Mouse (Mus musculus) lung, postnatal 0 days (tissue): Measurements from ENCODE around the gene Gucd1. TPM values are rescaled to one million over a fixed set of nuclear protein-coding genes. Genes with fewer than 3 reads are reported as not detected.
A peak's percentile ranks its signal among the peaks of the same experiment; 100 is the strongest.

Experiments
- ATAC-seq: fragments of 200-750 bp; cut with Nextera tagmentation; 2 replicates; pipeline ENCODE4 v1.8.0; 2017; ENCODE audit warnings: moderate library complexity
- DNase-seq: peaks from one replicate; pipeline ENCODE4 v3.0.0-alpha.2; 2016; ENCODE audit warnings: low spot score
- H3K27ac ChIP-seq: fragments of 300-500 bp; sonication (generic); 2 replicates; pipeline ENCODE4 v1.5.1; 2014; ENCODE audit warnings: antibody characterized with exemption, mild to moderate bottlenecking, low read length, mixed read lengths
- H3K27me3 ChIP-seq: fragments of 300-500 bp; sonication (generic); replicated peaks from 2 replicates; pipeline ENCODE4 v1.6.1; 2014; ENCODE audit warnings: low read length, mixed read lengths; ENCODE audit not compliant: insufficient read depth
- H3K36me3 ChIP-seq: fragments of 300-500 bp; sonication (generic); 2 replicates; pipeline ENCODE4 v1.6.1; 2014; ENCODE audit warnings: low read length, mixed read lengths; ENCODE audit not compliant: insufficient read depth
- H3K4me1 ChIP-seq: fragments of 300-500 bp; sonication (generic); 2 replicates; pipeline ENCODE4 v1.6.1; 2014; ENCODE audit warnings: antibody characterized with exemption, low read depth, low read length, mixed read lengths; ENCODE audit not compliant: insufficient read depth
- H3K4me2 ChIP-seq: fragments of 300-500 bp; sonication (generic); replicated peaks from 2 replicates; pipeline ENCODE4 v1.6.1; 2014; ENCODE audit warnings: low read depth, mild to moderate bottlenecking, low read length, moderate library complexity, mixed read lengths
- H3K4me3 ChIP-seq: fragments of 300-500 bp; sonication (generic); 2 replicates; pipeline ENCODE4 v1.5.1; 2014; ENCODE audit warnings: low read depth, low read length
- H3K9ac ChIP-seq: fragments of 300-500 bp; sonication (generic); replicated peaks from 2 replicates; pipeline ENCODE4 v1.6.1; 2014; ENCODE audit warnings: low read depth, mild to moderate bottlenecking
- H3K9me3 ChIP-seq: fragments of 300-500 bp; sonication (generic); 2 replicates; pipeline ENCODE4 v1.6.1; 2016; ENCODE audit warnings: low read length, mixed read lengths
- CTCF ChIP-seq: IDR thresholded peaks from 2 replicates; pipeline ENCODE4 v1.5.1; 2016; ENCODE audit warnings: antibody characterized with exemption, mild to moderate bottlenecking
- EP300 ChIP-seq: IDR thresholded peaks from 2 replicates; pipeline ENCODE4 v1.6.1; 2016; ENCODE audit warnings: antibody characterized with exemption, mild to moderate bottlenecking, control low read depth
- WGBS: fragments of 180-500 bp; shearing (Covaris S2); extraction: QIAGEN DNeasy Blood & Tissue Kit; methylation state at CpG from one replicate; pipeline ENCODE4 v1.1.7; 2014; 5-methylcytosine and 5-hydroxymethylcytosine counted together
- polyA plus RNA-seq: library from polyadenylated mRNA; unstranded; fragments of >200 nt; fragmentation: Nextera tagmentation; extraction: Ambion mirVana; gene quantifications from 2 replicates; pipeline ENCODE4 v1.2.1, GENCODE M21; 2015

Gene Gucd1
- polyA plus RNA-seq, 1 experiment from 2014 or later, result 20.3 TPM

GRCm38 (mm10) chr10:75320321-75320720 is 197.5 kb downstream of the Gucd1 start:
- ATAC-seq (no peak), DNase-seq (no peak)
- no peak for TF ChIP-seq EP300
- TF ChIP-seq CTCF, result no peak
- Histone ChIP-seq H3K27ac (no peak overlapping the region), H3K4me2 (no peak overlapping the region), H3K36me3 (no peaks in the 10 kb centered on the region), H3K4me3 (no peak overlapping the region), H3K27me3 (no peaks in the 10 kb centered on the region), H3K9me3 (no peaks in the 10 kb centered on the region), H3K4me1 (peaks cover 6% of the 10 kb centered on the region; the same call in 1 of the 2 replicates), H3K9ac (no peak overlapping the region)
- 41% methylated on average over 4 of the region's 4 CpGs for WGBS

DNA sequence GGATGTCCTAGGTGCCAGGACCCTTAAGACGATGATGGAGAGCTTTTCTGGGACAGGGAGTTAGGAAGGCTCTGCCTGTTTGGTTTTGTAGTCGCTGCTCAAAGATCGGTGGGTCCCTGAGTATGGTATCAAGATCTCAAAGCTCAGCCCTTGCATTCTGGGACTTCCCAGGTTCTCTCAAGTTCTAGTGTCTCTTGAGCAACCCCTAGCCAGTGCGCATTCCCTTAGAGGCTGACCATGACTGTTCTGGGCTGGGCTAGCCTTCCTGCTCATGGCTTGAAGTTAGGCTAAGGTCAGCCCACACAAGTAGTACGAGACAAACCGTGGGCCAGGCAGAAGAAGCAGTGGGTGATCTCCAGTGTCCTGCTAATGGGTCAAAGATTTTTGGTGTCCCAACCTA is 199.6 kb downstream of the Gucd1 start:
- Histone ChIP-seq H3K4me3 (peak overlapping the region; percentile 60), H3K9me3 (no peaks in the 10 kb centered on the region), H3K9ac (no peak overlapping the region), H3K4me1 (peaks cover 6% of the 10 kb centered on the region; the same call in 1 of the 2 replicates), H3K27me3 (no peaks in the 10 kb centered on the region), H3K27ac (no peak overlapping the region), H3K4me2 (peak overlapping the region; percentile 73), H3K36me3 (no peaks in the 10 kb centered on the region)
- ATAC-seq (no peak), DNase-seq (no peak)
- WGBS, result 68% methylated on average over 6 of the region's 6 CpGs
- TF ChIP-seq CTCF, result no peak
- no peak for TF ChIP-seq EP300

DNA sequence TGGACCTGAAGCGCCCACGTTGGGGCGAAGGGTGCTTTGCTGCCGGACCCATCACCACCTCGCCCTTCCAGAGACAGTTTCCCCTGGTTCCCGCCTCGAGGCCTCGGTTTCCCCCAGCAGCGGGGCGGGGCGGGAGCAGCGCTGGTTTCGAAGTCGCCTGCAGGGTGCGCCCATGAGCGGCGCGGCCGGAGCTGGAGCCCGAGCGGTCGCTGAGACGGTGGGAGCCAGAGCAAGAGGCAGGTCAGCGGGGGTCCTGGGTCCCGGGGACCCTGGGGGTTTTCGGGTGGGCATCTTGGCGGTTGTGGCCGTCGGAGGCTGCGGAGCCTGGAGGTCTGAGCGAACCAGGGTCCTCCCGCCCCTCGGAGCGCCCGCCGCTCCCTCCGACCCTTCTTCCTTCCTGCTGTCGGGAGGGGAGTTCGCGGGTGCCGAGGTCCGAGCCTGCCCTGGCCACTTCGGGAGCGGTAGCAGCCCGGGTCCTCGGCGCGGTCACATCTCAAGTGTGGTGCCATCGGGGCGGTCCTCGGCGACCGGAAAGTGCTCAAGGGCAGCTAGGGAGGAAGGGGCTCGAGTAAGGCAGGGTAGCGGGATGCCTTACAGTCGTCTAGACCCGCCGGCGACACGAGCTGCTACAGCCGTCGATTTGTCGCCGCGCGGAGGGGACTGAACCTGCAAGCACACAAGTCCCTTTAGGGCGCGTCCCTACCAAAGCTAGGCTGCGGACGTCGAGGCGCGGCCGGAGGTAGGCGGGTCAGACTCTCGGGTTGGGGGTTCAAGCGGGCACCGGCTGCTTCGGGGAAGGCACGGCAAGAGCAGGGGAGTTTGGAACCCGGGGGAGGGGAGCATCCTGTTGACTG is 200.6 kb downstream of the Gucd1 start:
- peak overlapping the region; percentile 62 for H3K27ac ChIP-seq
- ATAC-seq (peak; percentile 76), DNase-seq (peak; percentile 59)
- no peaks in the 10 kb centered on the region for H3K36me3 ChIP-seq
- TF ChIP-seq EP300 (no peak), CTCF (peak; percentile 86)
- H3K4me3 ChIP-seq, result peak overlapping the region; percentile 60
- H3K27me3 ChIP-seq, result no peaks in the 10 kb centered on the region
- WGBS, result under 1% methylated on average over 51 of the region's 81 CpGs
- H3K4me2 ChIP-seq, result peak overlapping the region; percentile 73
- peak overlapping the region; percentile 51 for H3K9ac ChIP-seq
- peaks cover 6% of the 10 kb centered on the region; the same call in 1 of the 2 replicates for H3K4me1 ChIP-seq
- H3K9me3 ChIP-seq, result no peaks in the 10 kb centered on the region

GRCm38 (mm10) chr10:75316872-75316907 is 201.1 kb downstream of the Gucd1 start, which contains the start of gene Adora2a:
TSS of gene Adora2a (plus strand) at chr10:75316877.
- no peak for ATAC-seq
- H3K4me3 ChIP-seq, result peak within 1 kb of the TSS; percentile 60
- no peaks in the 10 kb centered on the region for H3K9me3 ChIP-seq
- TF ChIP-seq CTCF (no peak), EP300 (no peak)
- H3K27ac ChIP-seq, result peak within 1 kb of the TSS; percentile 62
- H3K36me3 ChIP-seq, result no peaks in the 10 kb centered on the region
- DNase-seq, result no peak
- 0% methylated on average over 3 of the region's 4 CpGs for WGBS
- peak within 1 kb of the TSS; percentile 51 for H3K9ac ChIP-seq
- H3K4me2 ChIP-seq, result peak within 1 kb of the TSS; percentile 73
- H3K27me3 ChIP-seq, result no peaks in the 10 kb centered on the region
- peaks cover 6% of the 10 kb centered on the region; the same call in 1 of the 2 replicates for H3K4me1 ChIP-seq

DNA sequence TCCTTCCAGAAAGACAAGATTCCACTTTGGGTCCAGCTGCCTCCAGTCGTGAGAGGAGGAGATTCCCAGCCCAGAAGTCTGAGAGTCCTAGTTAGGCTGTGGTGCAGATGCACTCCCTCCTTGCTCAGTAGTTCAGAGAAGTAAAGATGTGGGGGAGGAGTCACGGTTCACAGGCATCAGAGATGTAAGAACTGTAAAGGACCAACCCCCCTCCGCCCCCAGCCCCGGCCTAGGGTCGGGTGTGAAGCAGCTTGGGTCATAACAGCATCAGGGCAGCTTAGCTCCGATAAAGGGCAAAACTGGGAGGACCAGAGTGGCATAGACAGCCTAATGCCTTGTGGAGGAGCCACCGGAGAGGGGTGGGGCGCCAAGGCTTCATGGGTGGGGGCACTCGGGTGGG is 201.3 kb downstream of the Gucd1 start:
- peak; percentile 48 for DNase-seq

DNA sequence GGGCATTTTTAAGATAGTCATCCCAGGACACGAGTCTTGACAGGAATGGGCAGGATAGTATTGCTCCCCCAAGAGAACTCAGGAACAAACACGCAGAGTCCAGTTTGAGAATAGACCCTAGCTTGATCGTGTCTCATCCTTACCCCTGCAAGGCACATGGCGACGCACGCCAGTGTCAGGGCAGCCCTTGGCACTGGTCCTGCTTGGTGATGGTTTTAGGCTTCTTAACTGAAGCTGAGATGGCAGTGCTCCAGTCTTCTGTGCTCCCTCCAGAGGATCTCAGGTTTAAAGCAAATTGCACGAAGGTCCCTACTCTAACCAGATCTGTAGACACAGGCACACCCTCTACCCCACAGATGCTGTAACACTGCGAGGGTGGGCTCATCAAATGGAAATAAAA is 202.0 kb downstream of the Gucd1 start:
- TF ChIP-seq CTCF (no peak), EP300 (no peak)
- no peak overlapping the region for H3K4me2 ChIP-seq
- DNase-seq (no peak), ATAC-seq (no peak)
- no peak overlapping the region for H3K9ac ChIP-seq
- no peaks in the 10 kb centered on the region for H3K9me3 ChIP-seq
- no peak overlapping the region for H3K4me3 ChIP-seq
- H3K4me1 ChIP-seq, result peaks cover 6% of the 10 kb centered on the region; the same call in 1 of the 2 replicates
- no peak overlapping the region for H3K27ac ChIP-seq
- no peaks in the 10 kb centered on the region for H3K36me3 ChIP-seq
- no peaks in the 10 kb centered on the region for H3K27me3 ChIP-seq
- WGBS, result 70% methylated on average over 8 of the region's 8 CpGs

More for the DNA sequence above, 201.3 kb downstream of the Gucd1 start:
- no peak overlapping the region for H3K27ac ChIP-seq
- H3K36me3 ChIP-seq, result no peaks in the 10 kb centered on the region
- H3K9me3 ChIP-seq, result no peaks in the 10 kb centered on the region
- no peaks in the 10 kb centered on the region for H3K27me3 ChIP-seq
- H3K4me2 ChIP-seq, result peak overlapping the region; percentile 73
- peaks cover 6% of the 10 kb centered on the region; the same call in 1 of the 2 replicates for H3K4me1 ChIP-seq
- peak overlapping the region; percentile 51; the same call in 1 of the 2 replicates for H3K9ac ChIP-seq
- peak; percentile 28 for ATAC-seq
- 10% methylated on average over 7 of the region's 9 CpGs for WGBS
- no peak for TF ChIP-seq CTCF
- no peak for TF ChIP-seq EP300
- peak overlapping the region; percentile 60 for H3K4me3 ChIP-seq
